Mouse (Mus musculus) stomach, postnatal 0 days (tissue): Measurements from ENCODE around the gene Cdon. TPM values are rescaled to one million over a fixed set of nuclear protein-coding genes. Genes with fewer than 3 reads are reported as not detected.
A peak's percentile ranks its signal among the peaks of the same experiment; 100 is the strongest.

Experiments
- ATAC-seq: fragments of 200-750 bp; cut with Nextera tagmentation; 2 replicates; pipeline ENCODE4 v1.8.0; 2017; ENCODE audit not compliant: low FRiP score, low TSS enrichment
- DNase-seq: peaks from one replicate; pipeline ENCODE4 v3.0.0-alpha.2; 2016; ENCODE audit warnings: low spot score
- H3K27ac ChIP-seq: fragments of 300-500 bp; sonication (generic); replicated peaks from 2 replicates; pipeline ENCODE4 v1.5.1; 2014; ENCODE audit warnings: mild to moderate bottlenecking, control low read depth
- H3K27me3 ChIP-seq: fragments of 300-500 bp; sonication (generic); 2 replicates; pipeline ENCODE4 v1.6.1; 2014; ENCODE audit warnings: low read length; ENCODE audit not compliant: control insufficient read depth, insufficient read depth
- H3K36me3 ChIP-seq: fragments of 300-500 bp; sonication (generic); 2 replicates; pipeline ENCODE4 v1.6.1; 2014; ENCODE audit warnings: low read length, mixed read lengths; ENCODE audit not compliant: control insufficient read depth, insufficient read depth
- H3K4me1 ChIP-seq: fragments of 300-500 bp; sonication (generic); replicated peaks from 2 replicates; pipeline ENCODE4 v1.6.1; 2014; ENCODE audit warnings: antibody characterized with exemption; ENCODE audit not compliant: control insufficient read depth, insufficient read depth
- H3K4me2 ChIP-seq: fragments of 300-500 bp; sonication (generic); replicated peaks from 2 replicates; pipeline ENCODE4 v1.6.1; 2014; ENCODE audit warnings: low read depth, mild to moderate bottlenecking, control low read depth, moderate library complexity
- H3K4me3 ChIP-seq: fragments of 300-500 bp; sonication (generic); 2 replicates; pipeline ENCODE4 v1.5.1; 2014; ENCODE audit warnings: low read depth, low read length, control low read depth
- H3K9ac ChIP-seq: fragments of 300-500 bp; sonication (generic); 2 replicates; pipeline ENCODE4 v1.6.1; 2014; ENCODE audit warnings: mild to moderate bottlenecking, low read length, control low read depth, mixed read lengths
- H3K9me3 ChIP-seq: fragments of 300-500 bp; sonication (generic); 2 replicates; pipeline ENCODE4 v1.6.1; 2016; ENCODE audit warnings: low read length; ENCODE audit not compliant: control insufficient read depth
- CTCF ChIP-seq: IDR thresholded peaks from 2 replicates; pipeline ENCODE4 v1.5.1; 2016; ENCODE audit warnings: antibody characterized with exemption, low read depth, mild to moderate bottlenecking, moderate library complexity
- EP300 ChIP-seq: optimal IDR thresholded peaks from 2 replicates; pipeline ENCODE3; 2016; ENCODE audit warnings: antibody characterized with exemption
- WGBS: fragments of 180-500 bp; shearing (Covaris S2); extraction: QIAGEN DNeasy Blood & Tissue Kit; methylation state at CpG from one replicate; pipeline ENCODE4 v1.1.7; 2014; 5-methylcytosine and 5-hydroxymethylcytosine counted together
- polyA plus RNA-seq: library from polyadenylated mRNA; unstranded; fragments of >200 nt; fragmentation: Nextera tagmentation; extraction: Ambion mirVana; gene quantifications from 2 replicates; pipeline ENCODE4 v1.2.1, GENCODE M21; 2015

The Cdon gene
- polyA plus RNA-seq, 1 experiment from 2014 or later, result 2.7 TPM

GRCm38 (mm10) chr9:35522241-35522640 lies 101.3 kb downstream of the Cdon start:
- Histone ChIP-seq H3K4me3 (no peak overlapping the region), H3K27ac (no peak overlapping the region), H3K4me1 (no peaks in the 10 kb centered on the region), H3K9ac (no peak overlapping the region), H3K36me3 (no peaks in the 10 kb centered on the region), H3K4me2 (no peak overlapping the region), H3K27me3 (no peaks in the 10 kb centered on the region), H3K9me3 (no peaks in the 10 kb centered on the region)
- ATAC-seq, result no peak
- TF ChIP-seq CTCF (no peak), EP300 (no peak)
- 76% methylated on average over 2 of the region's 2 CpGs for WGBS
- DNase-seq, result no peak

- no peak for ATAC-seq
- no peaks in the 10 kb centered on the region for H3K4me1 ChIP-seq
- no peaks in the 10 kb centered on the region for H3K36me3 ChIP-seq
- H3K27ac ChIP-seq, result no peak overlapping the region
- no peak for DNase-seq
- WGBS, result 71% methylated on average over 1 of the region's 1 CpGs
- H3K4me3 ChIP-seq, result no peak overlapping the region
- TF ChIP-seq CTCF (no peak), EP300 (no peak)
- H3K9ac ChIP-seq, result no peak overlapping the region
- no peaks in the 10 kb centered on the region for H3K27me3 ChIP-seq
- H3K4me2 ChIP-seq, result no peak overlapping the region
- H3K9me3 ChIP-seq, result no peaks in the 10 kb centered on the region
Measured at GRCm38 (mm10) chr9:35522821-35523515, 102.0 kb downstream of the Cdon start.

- Histone ChIP-seq H3K27ac (no peak overlapping the region; the same call in 1 of the 2 replicates), H3K27me3 (no peaks in the 10 kb centered on the region), H3K9ac (no peak overlapping the region), H3K4me1 (no peaks in the 10 kb centered on the region), H3K9me3 (no peaks in the 10 kb centered on the region), H3K4me3 (no peak overlapping the region), H3K4me2 (peak overlapping the region; percentile 20; the same call in 1 of the 2 replicates), H3K36me3 (no peaks in the 10 kb centered on the region)
- WGBS, result 36% methylated on average over 5 of the region's 5 CpGs
- TF ChIP-seq EP300 (peak; percentile 63), CTCF (no peak)
- DNase-seq (peak; percentile 53), ATAC-seq (peak; percentile 77; the same call in 1 of the 2 replicates)
Measured at GRCm38 (mm10) chr9:35523541-35523940, 102.6 kb downstream of the Cdon start.

GRCm38 (mm10) chr9:35523941-35524411 lies 103.0 kb downstream of the Cdon start:
- no peaks in the 10 kb centered on the region for H3K4me1 ChIP-seq
- no peaks in the 10 kb centered on the region for H3K36me3 ChIP-seq
- no peaks in the 10 kb centered on the region for H3K9me3 ChIP-seq
- no peak overlapping the region for H3K9ac ChIP-seq
- H3K4me2 ChIP-seq, result peak overlapping the region; percentile 20; the same call in 1 of the 2 replicates
- ATAC-seq (peak; percentile 80), DNase-seq (peak; percentile 68)
- no peak overlapping the region; the same call in 1 of the 2 replicates for H3K27ac ChIP-seq
- 18% methylated on average over 7 of the region's 7 CpGs for WGBS
- no peak overlapping the region for H3K4me3 ChIP-seq
- TF ChIP-seq EP300 (no peak), CTCF (peak; percentile 93)
- no peaks in the 10 kb centered on the region for H3K27me3 ChIP-seq

- H3K27ac ChIP-seq, result no peak overlapping the region
- no peak for ATAC-seq
- TF ChIP-seq EP300 (no peak), CTCF (no peak)
- WGBS, result 56% methylated on average over 3 of the region's 3 CpGs
- no peak overlapping the region for H3K4me3 ChIP-seq
- no peak overlapping the region for H3K4me2 ChIP-seq
- no peaks in the 10 kb centered on the region for H3K9me3 ChIP-seq
- no peak for DNase-seq
- no peaks in the 10 kb centered on the region for H3K27me3 ChIP-seq
- H3K4me1 ChIP-seq, result no peaks in the 10 kb centered on the region
- H3K36me3 ChIP-seq, result no peaks in the 10 kb centered on the region
- H3K9ac ChIP-seq, result no peak overlapping the region
Measured at GRCm38 (mm10) chr9:35529141-35529540, 108.2 kb downstream of the Cdon start.

- DNase-seq (no peak), ATAC-seq (no peak)
- no peaks in the 10 kb centered on the region for H3K27me3 ChIP-seq
- H3K36me3 ChIP-seq, result no peaks in the 10 kb centered on the region
- WGBS, result 12% methylated on average over 1 of the region's 1 CpGs
- no peak overlapping the region for H3K4me3 ChIP-seq
- H3K4me2 ChIP-seq, result no peak overlapping the region
- no peaks in the 10 kb centered on the region for H3K9me3 ChIP-seq
- H3K4me1 ChIP-seq, result no peaks in the 10 kb centered on the region
- H3K9ac ChIP-seq, result no peak overlapping the region
- no peak for TF ChIP-seq CTCF
- no peak for TF ChIP-seq EP300
- H3K27ac ChIP-seq, result no peak overlapping the region
Measured at GRCm38 (mm10) chr9:35529796-35530195, 108.9 kb downstream of the Cdon start.
